In the genomic region with DNA sequence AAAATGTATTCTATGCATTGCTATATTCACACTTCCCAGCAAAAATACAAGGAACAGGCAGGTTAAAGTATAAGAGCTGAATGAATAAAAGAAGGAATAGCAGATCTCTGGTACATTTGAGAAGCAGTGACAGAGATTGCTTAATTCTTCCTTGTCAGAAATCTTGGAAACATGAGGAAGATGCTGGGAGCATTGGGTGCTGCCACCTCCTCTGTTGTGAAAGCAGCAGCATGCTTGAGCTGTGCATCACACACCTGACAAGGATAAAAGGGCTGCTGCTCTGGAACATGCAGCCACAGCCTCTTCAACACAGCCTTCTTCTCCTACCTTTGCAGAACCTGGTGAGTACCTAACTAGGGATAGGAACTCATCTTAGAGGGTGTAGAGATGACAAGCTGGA, we compare ENCODE assay signal across 26 mouse cellular contexts. TPM values are rescaled to one million over a fixed set of nuclear protein-coding genes. Genes with fewer than 3 reads are reported as not detected.
"Had no signal": no experiment of that assay in that cellular context is flagged by ENCODE, and none has a peak within 500 bp of the region (broad histone marks: within the 10 kb centered on the region; RNA-seq: fewer than 3 reads in every experiment).

A gene (plus strand): TSS at position 301 of the 400 bp plus-strand sequence.

- H3K36me3 ChIP-seq: lung, embryonic 15.5 days; midbrain, embryonic 10.5 days; midbrain, embryonic 12.5 days; neural tube, embryonic 13.5 days; neural tube, embryonic 15.5 days had no signal

- H3K4me2 ChIP-seq: lung, embryonic 15.5 days; midbrain, embryonic 12.5 days; neural tube, embryonic 13.5 days; neural tube, embryonic 15.5 days had no signal

- H3K4me3 ChIP-seq: lung, embryonic 15.5 days; midbrain, embryonic 10.5 days; midbrain, embryonic 12.5 days; myocyte; neural tube, embryonic 13.5 days; neural tube, embryonic 15.5 days had no signal

- H3K9ac ChIP-seq: liver, embryonic 14.5 days; lung, embryonic 15.5 days; midbrain, embryonic 12.5 days; neural tube, embryonic 13.5 days; neural tube, embryonic 15.5 days had no signal

- ATAC-seq: lung, postnatal 0 days; midbrain, embryonic 16.5 days had no signal

- H3K27me3 ChIP-seq: lung, embryonic 15.5 days; midbrain, embryonic 12.5 days; neural tube, embryonic 13.5 days; neural tube, embryonic 15.5 days had no signal

- H3K27ac ChIP-seq: liver, embryonic 14.5 days; lung, embryonic 15.5 days; midbrain, embryonic 10.5 days; midbrain, embryonic 12.5 days; neural tube, embryonic 13.5 days; neural tube, embryonic 15.5 days had no signal

- H3K9me3 ChIP-seq: lung, embryonic 15.5 days; midbrain, embryonic 10.5 days; midbrain, embryonic 12.5 days; neural tube, embryonic 13.5 days; neural tube, embryonic 15.5 days had no signal

- DNase-seq: lung, adult 18-20 months; lung, postnatal 4 days; midbrain, embryonic 14.5 days; retina, postnatal 1 day; right cerebral cortex, adult 18-20 months; right cerebral cortex, postnatal 25 days; right cerebral cortex, postnatal 4 days; spleen, adult 18-20 months; thymus, adult 2 months; thymus, postnatal 25 days; thymus, postnatal 4 days had no signal

- H3K4me1 ChIP-seq: lung, embryonic 15.5 days; midbrain, embryonic 10.5 days; midbrain, embryonic 12.5 days; neural tube, embryonic 13.5 days; neural tube, embryonic 15.5 days had no signal

RNA-seq across cellular contexts. Expression of the gene that starts here (rescaled TPM):
- total RNA-seq: megakaryocyte, adult 5-6 weeks; megakaryocyte-erythroid progenitor cell, adult 5-6 weeks had no signal
- polyA plus RNA-seq: liver, embryonic 14.5 days; liver, embryonic 16.5 days; lung, embryonic 15.5 days; lung, postnatal 0 days; midbrain, embryonic 10.5 days; midbrain, embryonic 12.5 days; midbrain, embryonic 14.5 days; midbrain, embryonic 16.5 days; myocyte; neural tube, embryonic 11.5 days; neural tube, embryonic 15.5 days; stomach, embryonic 14.5 days; urinary bladder, adult 2 months had no signal
